Mouse (Mus musculus): ENCODE data around the gene Slc7a15. TPM values are rescaled to one million over a fixed set of nuclear protein-coding genes. Genes with fewer than 3 reads are reported as not detected.

Gene Slc7a15
- polyA plus RNA-seq, 1 experiment from 2014 or later: not detected

Other genes starting within 250 kb of the Slc7a15 start
- 55.3 and 59.5 TPM in 2 replicates for gene Rhob, start 99.1 kb downstream of the Slc7a15 start, polyA plus RNA-seq (2015; fragmentation: Nextera tagmentation; extraction: Ambion mirVana)
- gene Pum2, start 75.1 kb upstream of the Slc7a15 start, polyA plus RNA-seq (2015; fragmentation: Nextera tagmentation; extraction: Ambion mirVana): 39.2 and 41.0 TPM in 2 replicates
- gene Sdc1, start 172.3 kb upstream of the Slc7a15 start, polyA plus RNA-seq (2015; fragmentation: Nextera tagmentation; extraction: Ambion mirVana): 176 and 181 TPM in 2 replicates